Mouse (Mus musculus): Measurements from ENCODE around the gene Tmem51. TPM values are rescaled to one million over a fixed set of nuclear protein-coding genes. Genes with fewer than 3 reads are reported as not detected.
"Not testable (repeated sequence)": the region's sequence is repeated elsewhere in the genome, so short reads cannot be mapped to it uniquely, and the experiment has no call there.

Tmem51 gene
- polyA plus RNA-seq, 1 experiment = 26.2 TPM

DNA sequence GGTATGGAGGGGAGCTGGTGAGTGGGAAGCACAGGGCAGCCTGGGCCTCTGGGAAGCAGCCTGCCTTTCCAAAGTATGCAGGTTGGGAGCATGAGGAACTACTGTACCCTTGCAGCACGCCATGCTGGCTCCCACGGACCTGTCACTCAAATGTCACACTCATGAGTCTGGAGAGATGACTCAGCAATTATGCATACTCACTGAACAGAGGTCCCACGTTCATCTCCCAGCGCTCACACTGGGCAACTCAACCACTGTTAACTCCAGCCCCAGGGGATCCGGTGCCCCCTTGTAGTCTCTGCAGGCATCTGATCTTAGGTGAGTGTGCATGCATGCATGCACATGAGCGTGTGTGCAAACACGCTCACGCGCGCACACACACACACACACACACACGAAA lies 29.5 kb downstream of the Tmem51 start:
- DNase-seq = no peak
- Histone ChIP-seq H3K4me1 (ENCODE audit: control insufficient read depth, insufficient read depth, low read length) (peaks cover 47% of the 10 kb centered on the region), H3K27me3 (ENCODE audit: control insufficient read depth, insufficient read depth, low read length) (no peaks in the 10 kb centered on the region), H3K4me3 (replicated peaks; ENCODE audit: insufficient read depth, low read depth, low read length) (no peak overlapping the region), H3K27ac (ENCODE audit: insufficient read depth, low read length) (no peak overlapping the region)
- WGBS = 86% methylated on average over 11 of the region's 11 CpGs
- TF ChIP-seq CTCF (IDR thresholded peaks at IDR 0.05; ENCODE audit: borderline replicate concordance, insufficient read depth, low read depth, low read length) = no peak
- no peak for TF ChIP-seq POLR2A (IDR thresholded peaks at IDR 0.05; ENCODE audit: borderline replicate concordance, insufficient read depth, low read length)

- DNase-seq = no peak
- no peak for TF ChIP-seq CTCF (IDR thresholded peaks at IDR 0.05; ENCODE audit: borderline replicate concordance, insufficient read depth, low read depth, low read length)
- no peak for TF ChIP-seq POLR2A (IDR thresholded peaks at IDR 0.05; ENCODE audit: borderline replicate concordance, insufficient read depth, low read length)
- no peaks in the 10 kb centered on the region for H3K27me3 ChIP-seq (ENCODE audit: control insufficient read depth, insufficient read depth, low read length)
- H3K4me3 ChIP-seq (replicated peaks; ENCODE audit: insufficient read depth, low read depth, low read length) = no peak overlapping the region
- 82% methylated on average over 9 of the region's 9 CpGs for WGBS
- H3K4me1 ChIP-seq (ENCODE audit: control insufficient read depth, insufficient read depth, low read length) = peaks cover 43% of the 10 kb centered on the region
- no peak overlapping the region for H3K27ac ChIP-seq (ENCODE audit: insufficient read depth, low read length)
These were observed 30.2 kb downstream of the Tmem51 start for GRCm38 (mm10) chr4:142053661-142054448.

DNA sequence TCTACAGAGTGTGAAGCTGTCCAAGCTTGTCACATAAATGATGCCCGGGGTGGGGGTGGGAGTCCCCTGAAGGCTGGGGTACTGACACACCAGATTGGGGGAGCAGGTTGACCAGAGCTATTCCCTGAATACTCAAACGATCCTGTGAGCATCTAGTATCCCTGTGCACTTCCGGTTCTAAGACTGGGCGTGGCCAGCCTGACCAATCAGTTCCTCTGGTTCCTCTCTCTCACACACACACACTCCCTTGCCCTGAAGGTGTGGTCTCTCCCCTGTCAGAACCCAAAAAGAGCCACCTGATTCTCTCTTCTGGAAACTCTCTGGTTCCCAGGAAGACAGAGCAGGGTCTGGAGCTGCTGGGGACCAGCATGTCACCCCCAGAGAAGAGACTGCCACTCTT lies 30.8 kb downstream of the Tmem51 start:
- 57% methylated on average over 4 of the region's 4 CpGs for WGBS
- DNase-seq = no peak
- Histone ChIP-seq H3K27me3 (ENCODE audit: control insufficient read depth, insufficient read depth, low read length) (no peaks in the 10 kb centered on the region), H3K4me1 (ENCODE audit: control insufficient read depth, insufficient read depth, low read length) (peaks cover 46% of the 10 kb centered on the region), H3K4me3 (replicated peaks; ENCODE audit: insufficient read depth, low read depth, low read length) (no peak overlapping the region), H3K27ac (ENCODE audit: insufficient read depth, low read length) (no peak overlapping the region)
- TF ChIP-seq POLR2A (IDR thresholded peaks at IDR 0.05; ENCODE audit: borderline replicate concordance, insufficient read depth, low read length) = no peak
- TF ChIP-seq CTCF (IDR thresholded peaks at IDR 0.05; ENCODE audit: borderline replicate concordance, insufficient read depth, low read depth, low read length) = no peak

GRCm38 (mm10) chr4:142052391-142053132 lies 31.5 kb downstream of the Tmem51 start:
- 63% methylated on average over 22 of the region's 22 CpGs for WGBS
- TF ChIP-seq POLR2A (IDR thresholded peaks at IDR 0.05; ENCODE audit: borderline replicate concordance, insufficient read depth, low read length) = no peak
- no peak for TF ChIP-seq CTCF (IDR thresholded peaks at IDR 0.05; ENCODE audit: borderline replicate concordance, insufficient read depth, low read depth, low read length)

GRCm38 (mm10) chr4:142051883-142052282 lies 32.2 kb downstream of the Tmem51 start:
- DNase-seq; H3K4me3 ChIP-seq (replicated peaks; ENCODE audit: insufficient read depth, low read depth, low read length); H3K27me3 ChIP-seq (ENCODE audit: control insufficient read depth, insufficient read depth, low read length); H3K27ac ChIP-seq (ENCODE audit: insufficient read depth, low read length): not testable (repeated sequence)
- WGBS = 96% methylated on average over 6 of the region's 6 CpGs
- H3K4me1 ChIP-seq (ENCODE audit: control insufficient read depth, insufficient read depth, low read length) = peaks cover 47% of the 10 kb centered on the region

More at GRCm38 (mm10) chr4:142052391-142053132, 31.5 kb downstream of the Tmem51 start:
- Histone ChIP-seq H3K4me1 (ENCODE audit: control insufficient read depth, insufficient read depth, low read length) (peaks cover 46% of the 10 kb centered on the region), H3K4me3 (replicated peaks; ENCODE audit: insufficient read depth, low read depth, low read length) (no peak overlapping the region), H3K27me3 (ENCODE audit: control insufficient read depth, insufficient read depth, low read length) (no peaks in the 10 kb centered on the region), H3K27ac (ENCODE audit: insufficient read depth, low read length) (no peak overlapping the region)
- DNase-seq = no peak

DNA sequence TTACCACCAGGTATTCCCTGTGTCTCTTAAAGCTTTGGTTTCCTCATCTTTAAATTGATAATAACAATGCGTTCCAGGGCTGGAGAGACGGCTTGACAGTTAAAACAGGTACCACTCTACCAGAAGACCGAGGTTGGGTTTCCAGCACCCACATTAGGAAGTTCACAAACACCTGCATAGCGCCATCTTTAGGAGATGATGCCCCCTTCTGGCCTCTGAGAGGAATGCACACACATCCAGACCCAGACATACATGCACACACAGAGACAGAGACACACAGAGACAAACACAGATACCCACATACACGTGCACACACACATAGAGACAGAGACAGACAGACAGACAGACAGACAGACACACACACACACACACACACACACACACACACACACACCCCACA lies 34.1 kb downstream of the Tmem51 start:
- no peak overlapping the region for H3K27ac ChIP-seq (ENCODE audit: insufficient read depth, low read length)
- no peak for TF ChIP-seq CTCF (IDR thresholded peaks at IDR 0.05; ENCODE audit: borderline replicate concordance, insufficient read depth, low read depth, low read length)
- TF ChIP-seq POLR2A (IDR thresholded peaks at IDR 0.05; ENCODE audit: borderline replicate concordance, insufficient read depth, low read length) = no peak
- no peak for DNase-seq
- no peaks in the 10 kb centered on the region for H3K27me3 ChIP-seq (ENCODE audit: control insufficient read depth, insufficient read depth, low read length)
- H3K4me3 ChIP-seq (replicated peaks; ENCODE audit: insufficient read depth, low read depth, low read length) = no peak overlapping the region
- H3K4me1 ChIP-seq (ENCODE audit: control insufficient read depth, insufficient read depth, low read length) = peaks cover 45% of the 10 kb centered on the region
- WGBS = 95% methylated on average over 5 of the region's 5 CpGs

DNA sequence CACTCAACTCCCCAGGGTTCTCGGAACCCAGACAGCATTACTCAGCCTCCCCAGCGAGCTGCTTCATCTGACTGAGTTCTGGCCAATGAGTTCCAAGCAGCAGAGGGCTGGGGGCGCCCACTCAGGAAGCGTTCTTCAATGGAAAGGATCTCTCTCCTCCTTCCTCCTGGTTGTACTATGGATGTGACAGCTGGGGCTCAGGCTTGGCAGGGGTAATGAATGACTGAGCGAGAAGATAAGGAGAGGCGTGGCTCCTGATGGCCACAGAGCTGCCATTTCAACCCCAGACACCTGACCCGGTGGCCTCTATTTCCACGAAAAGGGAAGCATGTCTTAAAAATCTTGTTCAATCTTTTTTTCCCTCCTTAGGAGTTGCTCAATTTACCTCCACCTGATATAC lies 35.7 kb downstream of the Tmem51 start:
- Histone ChIP-seq H3K4me3 (replicated peaks; ENCODE audit: insufficient read depth, low read depth, low read length) (no peak overlapping the region), H3K4me1 (ENCODE audit: control insufficient read depth, insufficient read depth, low read length) (peaks cover 40% of the 10 kb centered on the region), H3K27me3 (ENCODE audit: control insufficient read depth, insufficient read depth, low read length) (no peaks in the 10 kb centered on the region), H3K27ac (ENCODE audit: insufficient read depth, low read length) (no peak overlapping the region)
- WGBS = 63% methylated on average over 8 of the region's 8 CpGs
- DNase-seq = no peak
- TF ChIP-seq POLR2A (IDR thresholded peaks at IDR 0.05; ENCODE audit: borderline replicate concordance, insufficient read depth, low read length) = no peak

DNA sequence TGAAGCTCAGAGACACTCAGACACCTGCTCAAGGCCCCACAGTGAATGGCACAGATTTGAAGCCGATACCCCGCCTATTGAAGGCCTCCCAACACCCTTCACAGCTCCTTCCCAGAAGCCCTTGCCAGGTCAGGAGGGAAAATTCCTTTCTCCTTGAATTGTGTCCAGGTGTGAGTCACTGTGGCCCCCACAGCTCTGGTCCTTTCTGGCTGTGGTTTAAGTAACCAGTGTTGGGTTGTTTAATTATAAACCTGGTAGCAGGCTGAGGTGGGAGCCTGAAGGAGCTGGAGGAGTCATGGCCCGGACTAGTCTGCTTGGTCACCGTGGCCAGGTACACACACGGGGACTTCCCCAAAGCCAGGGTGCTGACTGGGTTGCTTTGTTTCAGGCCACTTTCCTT lies 37.1 kb downstream of the Tmem51 start:
- DNase-seq = no peak
- TF ChIP-seq POLR2A (IDR thresholded peaks at IDR 0.05; ENCODE audit: borderline replicate concordance, insufficient read depth, low read length) = no peak
- no peak for TF ChIP-seq CTCF (IDR thresholded peaks at IDR 0.05; ENCODE audit: borderline replicate concordance, insufficient read depth, low read depth, low read length)
- Histone ChIP-seq H3K4me3 (replicated peaks; ENCODE audit: insufficient read depth, low read depth, low read length) (no peak overlapping the region), H3K27ac (ENCODE audit: insufficient read depth, low read length) (no peak overlapping the region), H3K4me1 (ENCODE audit: control insufficient read depth, insufficient read depth, low read length) (peaks cover 38% of the 10 kb centered on the region), H3K27me3 (ENCODE audit: control insufficient read depth, insufficient read depth, low read length) (no peaks in the 10 kb centered on the region)
- WGBS = 81% methylated on average over 5 of the region's 5 CpGs
